Mouse (Mus musculus): ENCODE results near the gene Ndnf. TPM values are rescaled to one million over a fixed set of nuclear protein-coding genes. Genes with fewer than 3 reads are reported as not detected.

The Ndnf gene
- 0.62 and 0.95 TPM in 2 replicates for polyA plus RNA-seq (2012; rRNA removed)

GRCm38 (mm10) chr6:65671451-65671850, at the start of gene Ndnf:
Gene Ndnf, plus strand, starts transcription at chr6:65671590.

Other genes with a start within 250 kb of the Ndnf start
- 0.13 and 0.28 TPM in 2 replicates for gene Tnip3, start 146.3 kb upstream of the Ndnf start, polyA plus RNA-seq (2012; rRNA removed)
- 4.7 and 6.1 TPM in 2 replicates for gene Prdm5, start 107.4 kb downstream of the Ndnf start, polyA plus RNA-seq (2012; rRNA removed)

All from ovary, adult 2 months (tissue).